Mouse (Mus musculus): Measurements from ENCODE around the gene Mpped1. TPM values are rescaled to one million over a fixed set of nuclear protein-coding genes. Genes with fewer than 3 reads are reported as not detected.
A peak's percentile ranks its signal among the peaks of the same experiment; 100 is the strongest.

The Mpped1 gene
- polyA plus RNA-seq, 1 experiment from 2014 or later, result 16.5 TPM

DNA sequence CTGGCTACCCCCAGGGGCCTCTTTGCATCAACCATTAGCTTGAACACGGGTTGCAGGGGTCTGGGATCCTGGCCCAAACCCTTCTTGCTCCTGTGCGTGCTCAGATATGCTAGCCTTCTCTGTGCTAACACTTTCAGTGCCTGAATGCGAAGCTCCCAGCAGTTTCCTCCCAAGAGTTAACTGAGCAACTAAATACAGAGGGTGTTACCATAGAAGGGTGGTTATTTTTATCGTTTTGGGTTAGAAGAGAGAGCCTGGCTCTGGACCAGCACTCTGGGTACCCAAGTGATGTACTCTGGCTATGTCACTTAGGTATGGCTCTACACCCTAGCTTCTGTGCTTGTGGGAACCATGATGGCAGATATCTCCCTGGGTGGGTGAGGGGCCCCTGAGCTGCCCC is 68.2 kb downstream of the Mpped1 start:
- no peaks in the 10 kb centered on the region for H3K27me3 ChIP-seq (ENCODE audit: control insufficient read depth, insufficient read depth, low read length)
- H3K4me3 ChIP-seq (replicated peaks; ENCODE audit: low read depth, low read length), result no peak overlapping the region
- WGBS, result 79% methylated on average over 4 of the region's 4 CpGs
- no peak overlapping the region for H3K4me2 ChIP-seq (ENCODE audit: low read length)
- ATAC-seq (ENCODE audit: low FRiP score, low TSS enrichment) (no peak), DNase-seq (no peak)
- H3K9ac ChIP-seq (replicated peaks; ENCODE audit: low read length), result no peak overlapping the region
- no peaks in the 10 kb centered on the region for H3K36me3 ChIP-seq (ENCODE audit: control insufficient read depth, insufficient read depth, low read length)
- peaks cover 47% of the 10 kb centered on the region for H3K4me1 ChIP-seq (ENCODE audit: control insufficient read depth, insufficient read depth, low read length)
- H3K9me3 ChIP-seq (ENCODE audit: control insufficient read depth, low read length), result no peaks in the 10 kb centered on the region
- peak overlapping the region; percentile 63 for H3K27ac ChIP-seq (replicated peaks; ENCODE audit: low read depth, low read length)

DNA sequence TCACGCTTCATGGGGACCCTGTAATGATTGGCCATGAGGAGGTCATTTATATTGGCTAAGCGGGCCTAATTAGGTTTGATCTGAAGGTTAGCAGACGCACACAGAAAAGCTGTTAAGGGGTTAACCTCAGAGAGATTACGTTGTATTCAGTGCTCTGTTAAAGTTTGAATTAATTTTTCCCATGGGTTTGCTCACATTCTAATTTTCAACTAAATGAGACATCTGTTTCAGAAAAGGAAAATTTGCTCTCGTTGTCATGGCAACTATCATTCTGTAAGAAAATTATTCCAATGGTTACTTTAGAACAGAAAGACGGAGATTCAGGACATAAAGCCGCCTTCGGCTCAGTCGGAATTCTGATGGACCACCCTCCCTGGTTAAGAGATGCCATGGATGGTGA is 68.9 kb downstream of the Mpped1 start:
- H3K4me1 ChIP-seq (ENCODE audit: control insufficient read depth, insufficient read depth, low read length), result peaks cover 42% of the 10 kb centered on the region
- H3K9me3 ChIP-seq (ENCODE audit: control insufficient read depth, low read length), result no peaks in the 10 kb centered on the region
- ATAC-seq (ENCODE audit: low FRiP score, low TSS enrichment), result no peak
- peak overlapping the region; percentile 63 for H3K27ac ChIP-seq (replicated peaks; ENCODE audit: low read depth, low read length)
- 33% methylated on average over 9 of the region's 9 CpGs for WGBS
- no peak overlapping the region for H3K4me3 ChIP-seq (replicated peaks; ENCODE audit: low read depth, low read length)
- no peaks in the 10 kb centered on the region for H3K36me3 ChIP-seq (ENCODE audit: control insufficient read depth, insufficient read depth, low read length)
- no peak overlapping the region for H3K9ac ChIP-seq (replicated peaks; ENCODE audit: low read length)
- no peaks in the 10 kb centered on the region for H3K27me3 ChIP-seq (ENCODE audit: control insufficient read depth, insufficient read depth, low read length)
- no peak overlapping the region for H3K4me2 ChIP-seq (ENCODE audit: low read length)
- DNase-seq, result peak; percentile 77

DNA sequence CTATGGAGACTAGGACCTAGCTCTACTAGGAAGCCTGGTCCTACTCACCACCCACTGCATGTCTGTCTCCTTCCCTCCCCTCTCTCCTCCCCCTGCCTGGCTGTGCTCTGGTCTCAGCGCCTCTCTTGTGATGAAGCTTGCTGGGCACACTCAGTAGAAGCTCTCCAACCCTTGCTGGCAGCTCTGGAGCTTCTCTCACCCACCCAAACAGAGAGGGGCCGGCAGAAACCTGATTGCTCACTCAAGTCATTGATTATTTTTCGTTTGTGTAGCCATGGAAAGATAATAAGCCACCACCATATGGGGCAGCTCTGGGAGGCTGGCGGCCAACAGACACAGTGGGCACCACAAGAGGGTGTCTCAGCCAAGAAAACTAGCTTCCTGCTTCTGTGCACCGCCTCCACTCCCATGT is 74.1 kb downstream of the Mpped1 start:
- no peak overlapping the region for H3K27ac ChIP-seq (replicated peaks; ENCODE audit: low read depth, low read length)
- no peak for ATAC-seq (ENCODE audit: low FRiP score, low TSS enrichment)
- no peaks in the 10 kb centered on the region for H3K27me3 ChIP-seq (ENCODE audit: control insufficient read depth, insufficient read depth, low read length)
- H3K4me2 ChIP-seq (ENCODE audit: low read length), result no peak overlapping the region
- H3K9me3 ChIP-seq (ENCODE audit: control insufficient read depth, low read length), result no peaks in the 10 kb centered on the region
- H3K9ac ChIP-seq (replicated peaks; ENCODE audit: low read length), result no peak overlapping the region
- WGBS, result 74% methylated on average over 5 of the region's 5 CpGs
- H3K36me3 ChIP-seq (ENCODE audit: control insufficient read depth, insufficient read depth, low read length), result no peaks in the 10 kb centered on the region
- DNase-seq, result no peak
- H3K4me3 ChIP-seq (replicated peaks; ENCODE audit: low read depth, low read length), result no peak overlapping the region
- H3K4me1 ChIP-seq (ENCODE audit: control insufficient read depth, insufficient read depth, low read length), result peaks cover 7% of the 10 kb centered on the region

DNA sequence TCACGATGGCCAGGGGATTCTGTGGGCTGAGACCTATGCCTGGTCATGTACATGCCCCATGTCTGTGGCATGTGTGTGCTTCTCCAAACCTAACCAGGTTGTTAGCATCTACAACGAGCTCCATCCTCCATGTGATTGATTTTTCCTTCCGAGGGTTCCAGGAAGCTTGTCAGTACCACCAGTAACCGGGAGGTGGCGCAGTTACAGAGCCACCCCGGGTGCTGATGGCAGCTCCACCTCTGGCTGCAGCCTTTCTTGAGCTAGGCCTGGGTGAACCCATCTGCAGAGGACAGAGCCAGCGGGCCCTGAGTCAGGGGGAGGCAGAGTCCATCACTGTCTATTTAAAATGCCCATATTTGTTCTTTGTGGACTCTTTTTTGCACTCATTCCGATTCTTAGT is 77.9 kb downstream of the Mpped1 start:
- ATAC-seq (ENCODE audit: low FRiP score, low TSS enrichment) (no peak), DNase-seq (peak; percentile 77)
- no peak overlapping the region for H3K4me2 ChIP-seq (ENCODE audit: low read length)
- no peaks in the 10 kb centered on the region for H3K36me3 ChIP-seq (ENCODE audit: control insufficient read depth, insufficient read depth, low read length)
- no peak overlapping the region for H3K4me3 ChIP-seq (replicated peaks; ENCODE audit: low read depth, low read length)
- no peaks in the 10 kb centered on the region for H3K4me1 ChIP-seq (ENCODE audit: control insufficient read depth, insufficient read depth, low read length)
- H3K9me3 ChIP-seq (ENCODE audit: control insufficient read depth, low read length), result no peaks in the 10 kb centered on the region
- no peak overlapping the region for H3K9ac ChIP-seq (replicated peaks; ENCODE audit: low read length)
- WGBS, result 28% methylated on average over 8 of the region's 8 CpGs
- no peaks in the 10 kb centered on the region for H3K27me3 ChIP-seq (ENCODE audit: control insufficient read depth, insufficient read depth, low read length)
- no peak overlapping the region for H3K27ac ChIP-seq (replicated peaks; ENCODE audit: low read depth, low read length)

DNA sequence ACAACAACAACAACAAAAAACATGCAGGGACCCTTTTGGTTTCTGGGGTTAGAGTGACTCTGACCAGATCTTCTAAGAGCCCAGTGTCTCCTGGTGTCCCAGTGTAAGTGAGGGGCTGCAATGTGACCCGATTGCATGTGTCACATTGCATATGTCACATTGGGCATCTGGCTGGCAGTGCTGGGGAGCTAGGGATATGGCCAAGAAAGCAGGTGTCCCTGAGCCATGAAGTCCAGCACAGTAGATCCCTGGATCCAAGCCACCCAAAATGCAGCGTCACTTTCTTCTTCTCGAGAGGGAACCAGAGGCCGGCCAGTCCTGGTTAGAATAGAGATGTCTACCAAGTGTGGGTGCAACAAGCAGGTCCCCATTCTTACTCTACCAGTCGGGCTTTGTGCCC is 86.4 kb downstream of the Mpped1 start:
- DNase-seq (no peak), ATAC-seq (ENCODE audit: low FRiP score, low TSS enrichment) (no peak)
- H3K4me2 ChIP-seq (ENCODE audit: low read length), result no peak overlapping the region
- H3K27me3 ChIP-seq (ENCODE audit: control insufficient read depth, insufficient read depth, low read length), result 0 out of 2 replicates have a peak, but pooled peaks cover 3% of the 10 kb centered on the region
- no peaks in the 10 kb centered on the region for H3K9me3 ChIP-seq (ENCODE audit: control insufficient read depth, low read length)
- no peaks in the 10 kb centered on the region for H3K36me3 ChIP-seq (ENCODE audit: control insufficient read depth, insufficient read depth, low read length)
- no peak overlapping the region for H3K4me3 ChIP-seq (replicated peaks; ENCODE audit: low read depth, low read length)
- 93% methylated on average over 5 of the region's 5 CpGs for WGBS
- no peak overlapping the region for H3K9ac ChIP-seq (replicated peaks; ENCODE audit: low read length)
- H3K27ac ChIP-seq (replicated peaks; ENCODE audit: low read depth, low read length), result no peak overlapping the region
- H3K4me1 ChIP-seq (ENCODE audit: control insufficient read depth, insufficient read depth, low read length), result no peaks in the 10 kb centered on the region

DNA sequence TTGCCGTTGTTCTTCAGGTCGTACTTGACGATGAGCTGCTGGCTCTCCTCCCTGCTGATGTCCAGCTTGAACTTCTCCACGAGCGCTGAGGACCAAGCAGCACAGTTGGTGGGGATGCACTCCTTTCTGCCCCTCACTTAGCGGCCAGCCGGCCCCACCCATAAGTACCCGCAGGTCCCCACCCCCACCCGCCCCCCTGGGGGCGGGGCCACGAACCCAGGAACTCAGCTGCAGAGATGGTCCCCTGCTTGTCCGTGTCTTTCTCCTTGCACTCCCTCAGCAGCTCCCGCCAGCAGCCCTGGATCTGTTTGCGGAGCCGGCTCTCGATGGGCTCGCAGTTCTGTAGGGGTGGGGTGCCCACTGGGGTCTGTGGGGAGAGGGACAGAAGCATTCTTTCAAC is 91.7 kb downstream of the Mpped1 start:
- 0 out of 2 replicates have a peak, but pooled peaks cover 3% of the 10 kb centered on the region for H3K27me3 ChIP-seq (ENCODE audit: control insufficient read depth, insufficient read depth, low read length)
- DNase-seq, result no peak
- no peak overlapping the region for H3K9ac ChIP-seq (replicated peaks; ENCODE audit: low read length)
- WGBS, result 11% methylated on average over 17 of the region's 17 CpGs
- no peaks in the 10 kb centered on the region for H3K36me3 ChIP-seq (ENCODE audit: control insufficient read depth, insufficient read depth, low read length)
- H3K4me1 ChIP-seq (ENCODE audit: control insufficient read depth, insufficient read depth, low read length), result no peaks in the 10 kb centered on the region
- H3K4me3 ChIP-seq (replicated peaks; ENCODE audit: low read depth, low read length), result no peak overlapping the region
- ATAC-seq (ENCODE audit: low FRiP score, low TSS enrichment), result no peak
- no peak overlapping the region for H3K27ac ChIP-seq (replicated peaks; ENCODE audit: low read depth, low read length)
- H3K4me2 ChIP-seq (ENCODE audit: low read length), result no peak overlapping the region
- H3K9me3 ChIP-seq (ENCODE audit: control insufficient read depth, low read length), result peaks cover 6% of the 10 kb centered on the region; the same call in 1 of the 2 replicates

DNA sequence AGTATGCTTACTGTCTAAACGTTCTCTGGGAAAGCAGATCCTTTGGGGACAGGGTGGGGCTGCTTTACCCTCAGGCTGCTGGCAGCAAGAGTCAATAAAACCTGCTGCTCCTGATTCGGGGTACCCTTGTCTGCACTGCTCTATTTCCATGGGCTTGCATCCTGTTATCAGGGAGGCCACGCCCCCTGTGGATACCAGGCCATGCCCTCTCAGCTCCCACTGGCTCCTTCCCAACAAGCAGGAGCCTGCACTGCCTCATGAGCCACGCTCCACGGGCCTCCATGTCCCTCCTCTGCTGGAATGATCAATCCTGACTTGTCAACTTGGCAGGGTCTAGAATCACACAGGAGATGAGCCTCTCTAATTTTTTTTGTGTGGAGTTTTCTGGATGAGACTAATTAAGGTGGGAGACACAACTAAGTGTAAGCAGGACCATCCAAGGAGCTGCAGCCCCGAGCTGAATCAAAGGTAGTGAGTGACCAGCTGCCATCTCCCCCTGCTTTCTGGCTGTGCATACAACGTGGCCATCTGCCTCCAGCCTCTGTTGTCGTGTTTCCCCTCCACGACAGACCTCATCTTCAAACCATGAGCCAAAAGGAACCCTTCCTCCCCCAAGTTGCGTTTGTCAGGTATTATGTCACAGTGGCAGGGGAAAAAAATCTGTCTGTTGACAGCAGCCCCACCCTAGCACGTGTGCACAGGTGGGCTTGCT is 98.0 kb downstream of the Mpped1 start:
- DNase-seq, result no peak
- whole genome bisulfite sequencing, result 64% methylated on average over 11 of the region's 11 CpGs

DNA sequence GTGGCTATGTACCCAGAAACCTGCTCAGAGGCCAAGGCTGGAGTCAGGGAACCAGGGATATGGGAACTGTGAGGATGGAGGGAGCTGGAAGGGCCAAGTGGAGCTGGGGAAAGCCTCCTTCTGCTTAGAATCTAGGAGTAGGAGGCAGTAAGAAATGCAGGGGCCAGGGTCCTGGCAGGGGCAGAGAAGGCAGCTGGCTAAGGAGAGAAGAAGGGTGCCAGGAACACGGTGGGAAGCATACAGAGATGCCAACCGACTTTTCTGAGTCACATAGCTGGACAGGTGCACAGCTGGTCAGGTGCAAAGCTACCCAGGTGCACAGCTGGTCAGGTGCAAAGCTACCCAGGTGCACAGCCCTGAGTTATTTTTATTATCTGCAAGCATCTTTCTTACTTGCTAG is 98.6 kb downstream of the Mpped1 start:
- H3K4me3 ChIP-seq (replicated peaks; ENCODE audit: low read depth, low read length), result no peak overlapping the region
- ATAC-seq (ENCODE audit: low FRiP score, low TSS enrichment) (no peak), DNase-seq (no peak)
- 75% methylated on average over 2 of the region's 2 CpGs for WGBS
- H3K9ac ChIP-seq (replicated peaks; ENCODE audit: low read length), result no peak overlapping the region
- H3K27me3 ChIP-seq (ENCODE audit: control insufficient read depth, insufficient read depth, low read length), result no peaks in the 10 kb centered on the region
- H3K9me3 ChIP-seq (ENCODE audit: control insufficient read depth, low read length), result peaks cover 7% of the 10 kb centered on the region; the same call in 1 of the 2 replicates
- no peaks in the 10 kb centered on the region for H3K4me1 ChIP-seq (ENCODE audit: control insufficient read depth, insufficient read depth, low read length)
- no peak overlapping the region for H3K27ac ChIP-seq (replicated peaks; ENCODE audit: low read depth, low read length)
- H3K36me3 ChIP-seq (ENCODE audit: control insufficient read depth, insufficient read depth, low read length), result no peaks in the 10 kb centered on the region
- H3K4me2 ChIP-seq (ENCODE audit: low read length), result no peak overlapping the region

More for the DNA sequence above, 98.0 kb downstream of the Mpped1 start:
- Histone ChIP-seq H3K4me1 (ENCODE audit: control insufficient read depth, insufficient read depth, low read length) (no peaks in the 10 kb centered on the region), H3K36me3 (ENCODE audit: control insufficient read depth, insufficient read depth, low read length) (no peaks in the 10 kb centered on the region), H3K9me3 (ENCODE audit: control insufficient read depth, low read length) (peaks cover 7% of the 10 kb centered on the region; the same call in 1 of the 2 replicates), H3K27me3 (ENCODE audit: control insufficient read depth, insufficient read depth, low read length) (no peaks in the 10 kb centered on the region), H3K27ac (replicated peaks; ENCODE audit: low read depth, low read length) (no peak overlapping the region), H3K4me2 (ENCODE audit: low read length) (no peak overlapping the region), H3K9ac (replicated peaks; ENCODE audit: low read length) (no peak overlapping the region), H3K4me3 (replicated peaks; ENCODE audit: low read depth, low read length) (no peak overlapping the region)
- ATAC-seq (ENCODE audit: low FRiP score, low TSS enrichment), result no peak

DNA sequence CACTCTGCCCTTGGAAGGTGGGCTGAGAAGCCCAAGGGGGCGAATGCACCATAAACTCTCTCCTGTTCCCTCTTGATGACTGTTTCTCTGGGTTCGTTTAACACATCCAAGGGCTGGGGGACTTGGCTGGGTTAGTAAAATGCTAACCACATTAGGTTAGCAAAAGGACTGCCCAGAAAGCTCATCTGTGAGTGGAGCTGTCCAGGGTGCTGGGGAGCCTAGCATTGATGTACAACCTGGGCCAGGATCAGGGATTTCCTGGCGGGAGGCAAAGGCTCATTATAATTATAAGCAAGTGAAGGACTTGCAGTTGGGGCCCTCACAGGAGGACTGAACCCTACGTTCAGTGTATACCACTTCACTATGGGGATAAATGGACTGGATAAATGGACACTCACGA is 100.6 kb downstream of the Mpped1 start:
- Histone ChIP-seq H3K36me3 (ENCODE audit: control insufficient read depth, insufficient read depth, low read length) (no peaks in the 10 kb centered on the region), H3K4me1 (ENCODE audit: control insufficient read depth, insufficient read depth, low read length) (no peaks in the 10 kb centered on the region), H3K9me3 (ENCODE audit: control insufficient read depth, low read length) (peaks cover 7% of the 10 kb centered on the region; the same call in 1 of the 2 replicates), H3K4me3 (replicated peaks; ENCODE audit: low read depth, low read length) (no peak overlapping the region), H3K9ac (replicated peaks; ENCODE audit: low read length) (no peak overlapping the region), H3K27ac (replicated peaks; ENCODE audit: low read depth, low read length) (no peak overlapping the region), H3K27me3 (ENCODE audit: control insufficient read depth, insufficient read depth, low read length) (no peaks in the 10 kb centered on the region), H3K4me2 (ENCODE audit: low read length) (no peak overlapping the region)
- 27% methylated on average over 5 of the region's 5 CpGs for WGBS
- DNase-seq (peak; percentile 29), ATAC-seq (ENCODE audit: low FRiP score, low TSS enrichment) (no peak)

All from midbrain, embryonic 14.5 days (tissue).